Mouse (Mus musculus) frontal cortex, adult 2 months (tissue): ENCODE results near the gene Cbfb. TPM values are rescaled to one million over a fixed set of nuclear protein-coding genes. Genes with fewer than 3 reads are reported as not detected.
"Not testable (repeated sequence)": the region's sequence is repeated elsewhere in the genome, so short reads cannot be mapped to it uniquely, and the experiment has no call there.

Experiments
- DNase-seq, 2 experiments: peaks; one replicate each; pipeline ENCODE4 v3.0.0; 2022; ENCODE audit warnings: low spot score in 1 of 2; ENCODE audit errors: extremely low spot score in 1 of 2
- polyA plus RNA-seq: library from polyadenylated mRNA; depleted of rRNA; stranded (reverse); fragments of >200 nt; gene quantifications from 2 replicates; pipeline ENCODE4 v1.2.3, GENCODE M21; 2012

The Cbfb gene
- polyA plus RNA-seq, 1 experiment, result 25.2 TPM

DNA sequence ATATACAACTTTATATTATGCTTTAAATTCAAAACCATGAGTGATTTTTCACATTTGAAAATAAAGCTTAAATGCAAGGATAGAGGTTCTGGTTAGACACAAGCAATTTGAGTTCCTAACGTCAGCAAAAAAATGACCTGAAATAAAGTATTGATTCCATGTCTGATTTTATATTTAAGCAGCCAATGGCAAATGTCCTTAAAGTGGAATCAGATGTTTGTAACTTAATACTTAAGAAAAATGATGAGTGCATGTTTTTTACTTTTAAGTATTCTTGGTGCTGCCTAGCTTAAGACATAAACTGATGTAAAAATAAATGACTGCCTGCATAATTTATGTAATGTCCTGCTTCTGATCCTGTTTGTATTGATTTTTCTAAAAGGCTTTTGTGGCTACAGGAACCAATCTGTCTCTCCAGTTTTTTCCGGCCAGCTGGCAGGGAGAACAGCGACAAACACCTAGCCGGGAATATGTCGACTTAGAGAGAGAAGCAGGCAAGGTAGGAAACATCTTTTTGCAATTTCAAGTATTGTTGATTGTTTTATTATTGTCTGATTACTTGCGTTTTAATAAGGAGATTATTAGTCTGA, 7.8 kb downstream of the Cbfb start:
- DNase-seq, result no peak

GRCm38 (mm10) chr8:105182201-105182600, 11.7 kb downstream of the Cbfb start:
- DNase-seq, result no peak

- DNase-seq, result no peak
Measured at GRCm38 (mm10) chr8:105186467-105187005, 16.1 kb downstream of the Cbfb start.

GRCm38 (mm10) chr8:105192182-105192581, 21.7 kb downstream of the Cbfb start:
- DNase-seq, result no peak

- no peak for DNase-seq
Measured at GRCm38 (mm10) chr8:105205748-105206147, 35.3 kb downstream of the Cbfb start.

DNA sequence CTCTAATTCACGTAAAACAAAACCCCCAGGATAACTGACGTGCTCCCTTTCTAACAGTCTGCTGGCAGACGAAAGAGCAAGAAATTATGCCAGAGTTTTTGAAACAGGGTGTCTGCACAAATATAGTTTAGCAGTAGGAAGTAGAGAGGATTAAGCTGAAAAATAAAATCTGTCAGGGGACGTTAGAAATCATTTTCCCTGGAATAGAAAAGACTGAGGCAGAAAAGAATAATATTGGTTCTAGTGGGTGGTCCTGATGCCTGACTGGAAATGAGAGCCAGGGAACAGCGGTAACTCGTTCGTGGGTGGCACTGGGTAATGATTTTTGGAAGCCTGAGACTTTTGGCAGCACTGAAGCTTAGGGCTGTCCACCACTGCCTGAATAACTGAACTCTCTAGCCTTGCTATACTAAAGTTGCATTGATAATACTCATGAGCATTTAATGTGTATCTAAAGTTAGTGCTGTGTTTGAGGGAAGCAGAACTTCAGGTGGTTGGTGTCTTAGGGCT, 36.3 kb downstream of the Cbfb start:
- DNase-seq, result peak in 1 of 2 experiments; percentile 19

GRCm38 (mm10) chr8:105207675-105208273, 37.3 kb downstream of the Cbfb start:
- DNase-seq, result no peak

DNA sequence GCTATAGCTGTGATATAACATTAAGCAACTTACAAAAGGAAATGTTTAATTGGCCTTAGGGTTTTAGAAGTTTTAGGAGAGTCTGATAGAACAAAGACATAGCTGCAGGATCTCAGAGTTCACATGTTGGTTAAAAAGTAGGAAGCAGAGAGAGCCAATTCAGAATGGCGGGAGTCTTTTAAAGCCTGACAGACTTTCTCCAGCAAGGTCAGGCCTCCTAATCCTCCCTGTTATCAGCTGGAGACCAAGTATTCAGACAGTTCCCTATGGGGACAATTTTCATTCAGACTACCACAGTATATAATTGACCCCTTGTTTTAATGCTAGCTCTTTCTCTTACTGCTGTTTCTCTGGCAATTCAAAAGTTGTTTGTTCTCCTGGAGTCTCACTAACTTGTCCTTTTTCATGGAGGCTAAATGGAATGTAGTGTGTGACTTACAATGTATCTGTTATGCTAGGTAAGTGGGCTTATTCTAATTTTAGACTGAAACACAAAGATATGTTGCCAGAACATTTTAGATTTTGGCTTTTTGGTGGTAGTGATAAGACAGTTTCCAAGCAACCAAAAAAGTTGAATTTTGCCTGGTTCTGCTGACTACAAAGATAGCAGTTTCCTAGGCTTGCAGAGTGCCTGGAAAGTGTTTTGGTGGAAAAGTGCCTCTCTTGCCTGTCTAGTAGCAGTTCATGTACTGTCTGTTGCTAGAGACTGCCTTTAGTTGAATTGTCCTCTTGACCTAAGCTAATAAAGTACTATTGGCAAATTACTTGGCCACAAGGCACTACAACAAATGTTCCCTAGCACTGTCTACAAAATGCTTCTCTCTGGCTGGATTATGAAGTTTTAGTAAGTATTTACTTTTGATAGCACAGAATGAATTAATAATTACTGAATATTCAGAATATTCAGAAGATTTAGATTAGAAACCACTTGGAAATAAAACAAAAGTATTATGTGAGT, 39.0 kb downstream of the Cbfb start:
- no peak for DNase-seq

GRCm38 (mm10) chr8:105214104-105214503, 43.6 kb downstream of the Cbfb start:
- DNase-seq, result no peak

GRCm38 (mm10) chr8:105217926-105218522, 47.5 kb downstream of the Cbfb start:
- DNase-seq, result peak; percentile 10 to 86

DNA sequence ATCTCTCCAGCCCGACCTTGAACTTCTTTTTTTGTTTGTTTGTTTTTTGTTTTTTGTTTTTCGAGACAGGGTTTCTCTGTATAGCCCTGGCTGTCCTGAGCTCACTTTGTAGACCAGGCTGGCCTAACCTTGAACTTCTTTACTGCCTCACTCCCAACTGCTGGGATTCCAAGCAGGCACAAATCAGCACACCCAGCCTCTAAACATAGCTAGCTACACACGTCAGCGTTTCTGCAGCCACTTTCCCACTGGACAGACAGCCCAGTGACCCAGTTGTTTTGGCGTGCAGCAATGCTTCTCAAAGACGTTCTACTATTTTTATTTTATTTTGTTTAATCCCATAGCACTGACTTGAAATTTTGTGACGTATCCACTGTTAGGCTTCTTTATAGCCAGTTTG, 53.4 kb downstream of the Cbfb start:
- no peak for DNase-seq

- DNase-seq, result peak; percentile 83 to 97
Measured at GRCm38 (mm10) chr8:105224413-105225271, 54.2 kb downstream of the Cbfb start, which contains the start of gene D230025D16Rik. D230025D16Rik (plus strand) TSS chr8:105225145.

DNA sequence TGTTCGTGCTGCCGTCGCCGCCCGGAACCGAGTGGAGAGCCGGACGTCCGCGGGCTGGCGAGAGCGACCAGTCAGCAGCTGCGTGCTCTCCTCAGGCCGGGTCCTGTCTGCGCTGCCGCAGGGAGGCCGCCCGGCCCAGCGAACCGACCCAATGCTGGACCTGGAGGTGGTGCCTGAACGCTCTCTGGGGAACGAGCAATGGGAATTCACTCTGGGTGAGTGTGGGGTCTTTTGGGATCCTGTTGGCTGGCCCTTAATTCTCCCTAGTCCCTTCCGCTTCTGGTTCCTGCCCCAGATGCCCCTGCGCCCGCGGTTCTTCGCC, 54.8 kb downstream of the Cbfb start:
- DNase-seq, result no peak

GRCm38 (mm10) chr8:105225917-105226316, 55.4 kb downstream of the Cbfb start:
- no peak for DNase-seq

- no peak for DNase-seq
Measured at GRCm38 (mm10) chr8:105231503-105232320, 61.2 kb downstream of the Cbfb start.

GRCm38 (mm10) chr8:105232321-105232693, 61.8 kb downstream of the Cbfb start:
- not testable (repeated sequence) for DNase-seq

GRCm38 (mm10) chr8:105233126-105233935, 62.9 kb downstream of the Cbfb start:
- no peak for DNase-seq

GRCm38 (mm10) chr8:105235206-105235605, 64.7 kb downstream of the Cbfb start:
- no peak for DNase-seq
